Mouse (Mus musculus): ENCODE measurements around the gene Tapt1. TPM values are rescaled to one million over a fixed set of nuclear protein-coding genes. Genes with fewer than 3 reads are reported as not detected.

Gene Tapt1
- polyA plus RNA-seq, 1 experiment from 2014 or later: 33.3 TPM

- WGBS (ENCODE audit: insufficient replicate concordance): 84% methylated on average over 2 of the region's 2 CpGs
- H3K4me1 ChIP-seq (ENCODE audit: insufficient read depth): no peaks in the 10 kb centered on the region
- H3K27ac ChIP-seq (ENCODE audit: low read depth): no peak overlapping the region
- DNase-seq: no peak
- no peak overlapping the region for H3K4me3 ChIP-seq (ENCODE audit: low read depth, low read length)
- ATAC-seq: no peak
- H3K9me3 ChIP-seq (ENCODE audit: low read length): no peaks in the 10 kb centered on the region
- no peaks in the 10 kb centered on the region for H3K36me3 ChIP-seq (replicated peaks; ENCODE audit: insufficient read depth, low read length)
- no peak overlapping the region for H3K9ac ChIP-seq (replicated peaks)
- no peaks in the 10 kb centered on the region for H3K27me3 ChIP-seq (ENCODE audit: insufficient read depth, low read length)
- TF ChIP-seq CTCF (IDR thresholded peaks at IDR 0.05; ENCODE audit: low read depth): no peak
- no peak for TF ChIP-seq EP300 (IDR thresholded peaks at IDR 0.05; ENCODE audit: low read depth)
- H3K4me2 ChIP-seq (ENCODE audit: low read depth, low read length): no peak overlapping the region
Observed at GRCm38 (mm10) chr5:44159231-44159630, 67.2 kb downstream of the Tapt1 start.

- ATAC-seq (no peak), DNase-seq (no peak)
- Histone ChIP-seq H3K4me1 (ENCODE audit: insufficient read depth) (no peaks in the 10 kb centered on the region), H3K27me3 (ENCODE audit: insufficient read depth, low read length) (no peaks in the 10 kb centered on the region), H3K27ac (ENCODE audit: low read depth) (no peak overlapping the region), H3K9me3 (ENCODE audit: low read length) (no peaks in the 10 kb centered on the region), H3K9ac (replicated peaks) (no peak overlapping the region), H3K36me3 (replicated peaks; ENCODE audit: insufficient read depth, low read length) (no peaks in the 10 kb centered on the region), H3K4me3 (ENCODE audit: low read depth, low read length) (no peak overlapping the region), H3K4me2 (ENCODE audit: low read depth, low read length) (no peak overlapping the region)
- no peak for TF ChIP-seq EP300 (IDR thresholded peaks at IDR 0.05; ENCODE audit: low read depth)
- TF ChIP-seq CTCF (IDR thresholded peaks at IDR 0.05; ENCODE audit: low read depth): no peak
- WGBS (ENCODE audit: insufficient replicate concordance): 85% methylated on average over 3 of the region's 3 CpGs
Observed at GRCm38 (mm10) chr5:44158458-44158857, 68.0 kb downstream of the Tapt1 start.

- H3K4me2 ChIP-seq (ENCODE audit: low read depth, low read length): no peak overlapping the region
- no peak overlapping the region for H3K9ac ChIP-seq (replicated peaks)
- DNase-seq (no peak), ATAC-seq (no peak)
- no peaks in the 10 kb centered on the region for H3K27me3 ChIP-seq (ENCODE audit: insufficient read depth, low read length)
- no peaks in the 10 kb centered on the region for H3K9me3 ChIP-seq (ENCODE audit: low read length)
- H3K36me3 ChIP-seq (replicated peaks; ENCODE audit: insufficient read depth, low read length): no peaks in the 10 kb centered on the region
- 71% methylated on average over 6 of the region's 6 CpGs for WGBS (ENCODE audit: insufficient replicate concordance)
- no peak overlapping the region for H3K27ac ChIP-seq (ENCODE audit: low read depth)
- TF ChIP-seq EP300 (IDR thresholded peaks at IDR 0.05; ENCODE audit: low read depth) (no peak), CTCF (IDR thresholded peaks at IDR 0.05; ENCODE audit: low read depth) (no peak)
- H3K4me1 ChIP-seq (ENCODE audit: insufficient read depth): no peaks in the 10 kb centered on the region
- H3K4me3 ChIP-seq (ENCODE audit: low read depth, low read length): no peak overlapping the region
Observed at GRCm38 (mm10) chr5:44157760-44158159, 68.7 kb downstream of the Tapt1 start.

GRCm38 (mm10) chr5:44153050-44153449 lies 73.4 kb downstream of the Tapt1 start:
- H3K36me3 ChIP-seq (replicated peaks; ENCODE audit: insufficient read depth, low read length): no peaks in the 10 kb centered on the region
- no peak for TF ChIP-seq CTCF (IDR thresholded peaks at IDR 0.05; ENCODE audit: low read depth)
- TF ChIP-seq EP300 (IDR thresholded peaks at IDR 0.05; ENCODE audit: low read depth): no peak
- DNase-seq (no peak), ATAC-seq (no peak)
- H3K9me3 ChIP-seq (ENCODE audit: low read length): peaks cover 6% of the 10 kb centered on the region
- no peak overlapping the region for H3K27ac ChIP-seq (ENCODE audit: low read depth)
- no peak overlapping the region for H3K9ac ChIP-seq (replicated peaks)
- WGBS (ENCODE audit: insufficient replicate concordance): 61% methylated on average over 1 of the region's 1 CpGs
- no peaks in the 10 kb centered on the region for H3K4me1 ChIP-seq (ENCODE audit: insufficient read depth)
- H3K4me3 ChIP-seq (ENCODE audit: low read depth, low read length): no peak overlapping the region
- H3K4me2 ChIP-seq (ENCODE audit: low read depth, low read length): no peak overlapping the region
- no peaks in the 10 kb centered on the region for H3K27me3 ChIP-seq (ENCODE audit: insufficient read depth, low read length)

- no peak overlapping the region for H3K27ac ChIP-seq (ENCODE audit: low read depth)
- no peak overlapping the region for H3K4me3 ChIP-seq (ENCODE audit: low read depth, low read length)
- no peak for TF ChIP-seq CTCF (IDR thresholded peaks at IDR 0.05; ENCODE audit: low read depth)
- no peak for TF ChIP-seq EP300 (IDR thresholded peaks at IDR 0.05; ENCODE audit: low read depth)
- H3K36me3 ChIP-seq (replicated peaks; ENCODE audit: insufficient read depth, low read length): no peaks in the 10 kb centered on the region
- peaks cover 6% of the 10 kb centered on the region for H3K9me3 ChIP-seq (ENCODE audit: low read length)
- peak; percentile 71 for ATAC-seq
- no peaks in the 10 kb centered on the region for H3K4me1 ChIP-seq (ENCODE audit: insufficient read depth)
- H3K4me2 ChIP-seq (ENCODE audit: low read depth, low read length): no peak overlapping the region
- no peaks in the 10 kb centered on the region for H3K27me3 ChIP-seq (ENCODE audit: insufficient read depth, low read length)
- WGBS (ENCODE audit: insufficient replicate concordance): 64% methylated on average over 4 of the region's 4 CpGs
- no peak for DNase-seq
- H3K9ac ChIP-seq (replicated peaks): no peak overlapping the region
Observed at GRCm38 (mm10) chr5:44151327-44152051, 74.9 kb downstream of the Tapt1 start.

- no peak overlapping the region for H3K27ac ChIP-seq (ENCODE audit: low read depth)
- H3K4me3 ChIP-seq (ENCODE audit: low read depth, low read length): no peak overlapping the region
- H3K4me2 ChIP-seq (ENCODE audit: low read depth, low read length): no peak overlapping the region
- ATAC-seq: no peak
- no peaks in the 10 kb centered on the region for H3K27me3 ChIP-seq (ENCODE audit: insufficient read depth, low read length)
- H3K9ac ChIP-seq (replicated peaks): no peak overlapping the region
- H3K9me3 ChIP-seq (ENCODE audit: low read length): peaks cover 6% of the 10 kb centered on the region
- DNase-seq: no peak
- no peaks in the 10 kb centered on the region for H3K4me1 ChIP-seq (ENCODE audit: insufficient read depth)
- WGBS (ENCODE audit: insufficient replicate concordance): 78% methylated on average over 3 of the region's 3 CpGs
- TF ChIP-seq EP300 (IDR thresholded peaks at IDR 0.05; ENCODE audit: low read depth) (no peak), CTCF (IDR thresholded peaks at IDR 0.05; ENCODE audit: low read depth) (no peak)
- H3K36me3 ChIP-seq (replicated peaks; ENCODE audit: insufficient read depth, low read length): no peaks in the 10 kb centered on the region
Observed at GRCm38 (mm10) chr5:44147732-44148131, 78.7 kb downstream of the Tapt1 start.
